Comparison of ENCODE assay signal across 16 mouse cellular contexts in genomic region chr5:133806891-133807290, GRCm38 (mm10).
DNase-seq lines count a peak whose midpoint lies in the region; ATAC-seq lines count a peak whose summit lies in the region.
"Had no signal": no experiment of that assay in that cellular context is flagged by ENCODE, and none has a peak within 500 bp of the region (broad histone marks: within the 10 kb centered on the region; RNA-seq: fewer than 3 reads in every experiment).

No protein-coding gene starts in this region.

- no peak overlapping the region for H3K4me2 ChIP-seq in forebrain, embryonic 11.5 days (ENCODE audit: low read depth, low read length, severe bottlenecking)
- no peak overlapping the region for H3K4me2 ChIP-seq in midbrain, embryonic 14.5 days (ENCODE audit: low read length)
- H3K4me2 ChIP-seq: embryonic facial prominence, embryonic 15.5 days; liver, embryonic 13.5 days; stomach, embryonic 15.5 days had no signal

- peak overlapping the region; percentile 16; the same call in 1 of the 2 replicates for H3K27ac ChIP-seq in forebrain, embryonic 10.5 days
- no peak overlapping the region for H3K27ac ChIP-seq in forebrain, embryonic 11.5 days (ENCODE audit: low read depth, low read length)
- H3K27ac ChIP-seq in midbrain, embryonic 14.5 days (replicated peaks; ENCODE audit: low read depth, low read length), result peak overlapping the region; percentile 1; the same call in 1 of the 2 replicates
- H3K27ac ChIP-seq in midbrain, embryonic 10.5 days (replicated peaks), result no peak overlapping the region
- H3K27ac ChIP-seq: embryonic facial prominence, embryonic 15.5 days; heart, embryonic 10.5 days; liver, embryonic 13.5 days; stomach, embryonic 15.5 days had no signal

- H3K36me3 ChIP-seq in forebrain, embryonic 10.5 days (replicated peaks), result no peaks in the 10 kb centered on the region
- no peaks in the 10 kb centered on the region for H3K36me3 ChIP-seq in forebrain, embryonic 11.5 days (ENCODE audit: control insufficient read depth, insufficient read depth, low read length)
- no peaks in the 10 kb centered on the region for H3K36me3 ChIP-seq in midbrain, embryonic 14.5 days (ENCODE audit: control insufficient read depth, insufficient read depth, low read length)
- no peaks in the 10 kb centered on the region for H3K36me3 ChIP-seq in midbrain, embryonic 10.5 days
- H3K36me3 ChIP-seq: embryonic facial prominence, embryonic 15.5 days; heart, embryonic 10.5 days; liver, embryonic 13.5 days; stomach, embryonic 15.5 days had no signal

- H3K9me3 ChIP-seq in forebrain, embryonic 10.5 days, result no peaks in the 10 kb centered on the region
- no peaks in the 10 kb centered on the region for H3K9me3 ChIP-seq in forebrain, embryonic 11.5 days (ENCODE audit: control insufficient read depth, low read length)
- H3K9me3 ChIP-seq in midbrain, embryonic 14.5 days (ENCODE audit: control insufficient read depth, low read length), result no peaks in the 10 kb centered on the region
- no peaks in the 10 kb centered on the region for H3K9me3 ChIP-seq in midbrain, embryonic 10.5 days (replicated peaks)
- H3K9me3 ChIP-seq: embryonic facial prominence, embryonic 15.5 days; heart, embryonic 10.5 days; liver, embryonic 13.5 days; stomach, embryonic 15.5 days had no signal

- no peak for ATAC-seq in forebrain, embryonic 11.5 days (replicated peaks; ENCODE audit: low FRiP score)
- ATAC-seq in midbrain, embryonic 14.5 days (ENCODE audit: low FRiP score, low TSS enrichment), result no peak
- no peak for ATAC-seq in cerebellum, adult (ENCODE audit: insufficient number of reproducible peaks, low FRiP score, low TSS enrichment)

- peaks cover 5% of the 10 kb centered on the region; the same call in 1 of the 2 replicates for H3K4me1 ChIP-seq in forebrain, embryonic 10.5 days
- H3K4me1 ChIP-seq in forebrain, embryonic 11.5 days (replicated peaks; ENCODE audit: control insufficient read depth, insufficient read depth, low read length), result no peaks in the 10 kb centered on the region
- peaks cover 3% of the 10 kb centered on the region; the same call in 1 of the 2 replicates for H3K4me1 ChIP-seq in midbrain, embryonic 14.5 days (ENCODE audit: control insufficient read depth, insufficient read depth, low read length)
- H3K4me1 ChIP-seq in midbrain, embryonic 10.5 days, result peaks cover 2% of the 10 kb centered on the region; the same call in 1 of the 2 replicates
- H3K4me1 ChIP-seq: heart, embryonic 10.5 days; liver, embryonic 13.5 days; stomach, embryonic 15.5 days had no signal

- H3K27me3 ChIP-seq in forebrain, embryonic 10.5 days (ENCODE audit: poor library complexity, severe bottlenecking), result no peaks in the 10 kb centered on the region
- H3K27me3 ChIP-seq in forebrain, embryonic 11.5 days (ENCODE audit: control insufficient read depth, insufficient read depth, low read length), result no peaks in the 10 kb centered on the region
- H3K27me3 ChIP-seq in midbrain, embryonic 14.5 days (ENCODE audit: control insufficient read depth, insufficient read depth, low read length), result no peaks in the 10 kb centered on the region
- H3K27me3 ChIP-seq in midbrain, embryonic 10.5 days (ENCODE audit: low read depth, poor library complexity, severe bottlenecking), result no peaks in the 10 kb centered on the region
- H3K27me3 ChIP-seq: liver, embryonic 13.5 days; stomach, embryonic 15.5 days had no signal

- DNase-seq in forebrain, embryonic 10.5 days (ENCODE audit: extremely low spot score, low spot score), result no peak
- DNase-seq in forebrain, embryonic 11.5 days (ENCODE audit: low spot score), result no peak
- DNase-seq in midbrain, embryonic 14.5 days, result peak; percentile 74
- no peak for DNase-seq in midbrain, embryonic 10.5 days (ENCODE audit: low spot score)
- peak; percentile 48 to 64 for DNase-seq in layer of hippocampus, adult 8-10 months (ENCODE audit: low spot score in 2 of 2)
- peak; percentile 66 for DNase-seq in telencephalon, adult 2 months (ENCODE audit: low read depth, low spot score)
- no peak for DNase-seq in urinary bladder, postnatal 25 days (ENCODE audit: low spot score)
- DNase-seq: adrenal gland, adult 8-10 months; cerebellum, postnatal 36 days; gastrocnemius, postnatal 10 days; kidney, adult 8-10 months; liver, embryonic 13.5 days had no signal

- no peak overlapping the region for H3K9ac ChIP-seq in forebrain, embryonic 11.5 days (ENCODE audit: low read length)
- H3K9ac ChIP-seq in midbrain, embryonic 14.5 days (replicated peaks; ENCODE audit: low read length), result no peak overlapping the region
- H3K9ac ChIP-seq: embryonic facial prominence, embryonic 15.5 days; liver, embryonic 13.5 days; stomach, embryonic 15.5 days had no signal

- no peak overlapping the region for H3K4me3 ChIP-seq in forebrain, embryonic 10.5 days
- no peak overlapping the region for H3K4me3 ChIP-seq in forebrain, embryonic 11.5 days (ENCODE audit: low read depth, low read length)
- H3K4me3 ChIP-seq in midbrain, embryonic 14.5 days (replicated peaks; ENCODE audit: low read depth, low read length), result no peak overlapping the region
- no peak overlapping the region for H3K4me3 ChIP-seq in midbrain, embryonic 10.5 days
- H3K4me3 ChIP-seq: embryonic facial prominence, embryonic 15.5 days; heart, embryonic 10.5 days; liver, embryonic 13.5 days; stomach, embryonic 15.5 days had no signal

- WGBS in forebrain, embryonic 10.5 days, result 70% methylated on average over 7 of the region's 7 CpGs
- 48% methylated on average over 7 of the region's 7 CpGs for WGBS in forebrain, embryonic 11.5 days
- WGBS in midbrain, embryonic 14.5 days, result 31% methylated on average over 7 of the region's 7 CpGs
- WGBS in midbrain, embryonic 10.5 days, result 67% methylated on average over 7 of the region's 7 CpGs

Comparison
In these comparisons a context has a peak if more than half of its experiments do, and no peak if none do; other contexts are left out.
1. DNase-seq: peak in midbrain, embryonic 14.5 days (single experiment), layer of hippocampus, adult 8-10 months (2 of 2) and telencephalon, adult 2 months (single experiment); none in forebrain, embryonic 10.5 days (single experiment), forebrain, embryonic 11.5 days (single experiment), midbrain, embryonic 10.5 days (single experiment) and urinary bladder, postnatal 25 days (single experiment).
2. H3K27ac ChIP-seq: peak in forebrain, embryonic 10.5 days (single experiment) and midbrain, embryonic 14.5 days (single experiment); none in forebrain, embryonic 11.5 days (single experiment) and midbrain, embryonic 10.5 days (single experiment).